Mouse (Mus musculus): ENCODE measurements at regions not wholly inside any gene's neighbourhood (a gene's known extent, or its start where the extent isn't known, plus 50 kb on each side); places are given as distances from the start of the nearest gene placed in this dataset.

GRCm38 (mm10) chr13:50982990-50983389 lies 117.7 kb upstream of the Spin1 start:
- H3K4me3 ChIP-seq (ENCODE audit: control insufficient read depth, low read depth, low read length): no peak overlapping the region
- no peaks in the 10 kb centered on the region for H3K36me3 ChIP-seq (ENCODE audit: control insufficient read depth, insufficient read depth, low read length)
- TF ChIP-seq POLR2A (IDR thresholded peaks at IDR 0.05; ENCODE audit: control insufficient read depth, low read depth, low read length): no peak
- TF ChIP-seq CTCF (IDR thresholded peaks at IDR 0.05; ENCODE audit: control insufficient read depth, insufficient read depth, insufficient replicate concordance, low read depth, low read length): no peak
- no peaks in the 10 kb centered on the region for H3K27me3 ChIP-seq (ENCODE audit: control insufficient read depth, insufficient read depth, low read length)
- no peaks in the 10 kb centered on the region for H3K4me1 ChIP-seq (ENCODE audit: control insufficient read depth, insufficient read depth, low read length)
- peak overlapping the region; percentile 49; the same call in 1 of the 2 replicates for H3K27ac ChIP-seq (ENCODE audit: control insufficient read depth, insufficient read depth, low read depth, low read length)

GRCm38 (mm10) chr13:50991726-50992432 lies 108.8 kb upstream of the Spin1 start:
- no peak overlapping the region for H3K27ac ChIP-seq (ENCODE audit: control insufficient read depth, insufficient read depth, low read depth, low read length)
- no peak for TF ChIP-seq POLR2A (IDR thresholded peaks at IDR 0.05; ENCODE audit: control insufficient read depth, low read depth, low read length)
- no peak for TF ChIP-seq CTCF (IDR thresholded peaks at IDR 0.05; ENCODE audit: control insufficient read depth, insufficient read depth, insufficient replicate concordance, low read depth, low read length)
- peaks cover 6% of the 10 kb centered on the region for H3K4me1 ChIP-seq (ENCODE audit: control insufficient read depth, insufficient read depth, low read length)
- no peaks in the 10 kb centered on the region for H3K27me3 ChIP-seq (ENCODE audit: control insufficient read depth, insufficient read depth, low read length)
- H3K4me3 ChIP-seq (ENCODE audit: control insufficient read depth, low read depth, low read length): no peak overlapping the region
- no peaks in the 10 kb centered on the region for H3K36me3 ChIP-seq (ENCODE audit: control insufficient read depth, insufficient read depth, low read length)

GRCm38 (mm10) chr13:50999738-51000137 lies 100.9 kb upstream of the Spin1 start:
- H3K27ac ChIP-seq (ENCODE audit: control insufficient read depth, insufficient read depth, low read depth, low read length): peak overlapping the region; percentile 43; the same call in 1 of the 2 replicates
- no peaks in the 10 kb centered on the region for H3K36me3 ChIP-seq (ENCODE audit: control insufficient read depth, insufficient read depth, low read length)
- H3K4me3 ChIP-seq (ENCODE audit: control insufficient read depth, low read depth, low read length): no peak overlapping the region
- H3K27me3 ChIP-seq (ENCODE audit: control insufficient read depth, insufficient read depth, low read length): no peaks in the 10 kb centered on the region
- H3K4me1 ChIP-seq (ENCODE audit: control insufficient read depth, insufficient read depth, low read length): peaks cover 3% of the 10 kb centered on the region; the same call in 1 of the 2 replicates
- TF ChIP-seq CTCF (IDR thresholded peaks at IDR 0.05; ENCODE audit: control insufficient read depth, insufficient read depth, insufficient replicate concordance, low read depth, low read length) (no peak), POLR2A (IDR thresholded peaks at IDR 0.05; ENCODE audit: control insufficient read depth, low read depth, low read length) (no peak)

- H3K4me3 ChIP-seq (ENCODE audit: control insufficient read depth, low read depth, low read length): no peak overlapping the region
- H3K4me1 ChIP-seq (ENCODE audit: control insufficient read depth, insufficient read depth, low read length): peaks cover 3% of the 10 kb centered on the region; the same call in 1 of the 2 replicates
- H3K27me3 ChIP-seq (ENCODE audit: control insufficient read depth, insufficient read depth, low read length): no peaks in the 10 kb centered on the region
- H3K27ac ChIP-seq (ENCODE audit: control insufficient read depth, insufficient read depth, low read depth, low read length): no peak overlapping the region
- H3K36me3 ChIP-seq (ENCODE audit: control insufficient read depth, insufficient read depth, low read length): no peaks in the 10 kb centered on the region
- TF ChIP-seq CTCF (IDR thresholded peaks at IDR 0.05; ENCODE audit: control insufficient read depth, insufficient read depth, insufficient replicate concordance, low read depth, low read length) (no peak), POLR2A (IDR thresholded peaks at IDR 0.05; ENCODE audit: control insufficient read depth, low read depth, low read length) (no peak)
These were observed 95.9 kb upstream of the Spin1 start for GRCm38 (mm10) chr13:51004827-51005226.

GRCm38 (mm10) chr13:51010736-51011135 lies 89.9 kb upstream of the Spin1 start:
- H3K27ac ChIP-seq (ENCODE audit: control insufficient read depth, insufficient read depth, low read depth, low read length): no peak overlapping the region

GRCm38 (mm10) chr13:51016209-51016608 lies 84.5 kb upstream of the Spin1 start:
- H3K4me3 ChIP-seq (ENCODE audit: control insufficient read depth, low read depth, low read length): no peak overlapping the region
- TF ChIP-seq POLR2A (IDR thresholded peaks at IDR 0.05; ENCODE audit: control insufficient read depth, low read depth, low read length) (no peak), CTCF (IDR thresholded peaks at IDR 0.05; ENCODE audit: control insufficient read depth, insufficient read depth, insufficient replicate concordance, low read depth, low read length) (no peak)
- no peaks in the 10 kb centered on the region for H3K36me3 ChIP-seq (ENCODE audit: control insufficient read depth, insufficient read depth, low read length)
- H3K4me1 ChIP-seq (ENCODE audit: control insufficient read depth, insufficient read depth, low read length): peaks cover 3% of the 10 kb centered on the region
- H3K27ac ChIP-seq (ENCODE audit: control insufficient read depth, insufficient read depth, low read depth, low read length): no peak overlapping the region
- no peaks in the 10 kb centered on the region for H3K27me3 ChIP-seq (ENCODE audit: control insufficient read depth, insufficient read depth, low read length)

More at GRCm38 (mm10) chr13:51010736-51011135, 89.9 kb upstream of the Spin1 start:
- Histone ChIP-seq H3K4me1 (ENCODE audit: control insufficient read depth, insufficient read depth, low read length) (no peaks in the 10 kb centered on the region), H3K4me3 (ENCODE audit: control insufficient read depth, low read depth, low read length) (no peak overlapping the region), H3K36me3 (ENCODE audit: control insufficient read depth, insufficient read depth, low read length) (no peaks in the 10 kb centered on the region), H3K27me3 (ENCODE audit: control insufficient read depth, insufficient read depth, low read length) (no peaks in the 10 kb centered on the region)
- TF ChIP-seq POLR2A (IDR thresholded peaks at IDR 0.05; ENCODE audit: control insufficient read depth, low read depth, low read length): no peak
- no peak for TF ChIP-seq CTCF (IDR thresholded peaks at IDR 0.05; ENCODE audit: control insufficient read depth, insufficient read depth, insufficient replicate concordance, low read depth, low read length)

GRCm38 (mm10) chr13:51016956-51017703 lies 83.5 kb upstream of the Spin1 start:
- H3K27me3 ChIP-seq (ENCODE audit: control insufficient read depth, insufficient read depth, low read length): no peaks in the 10 kb centered on the region
- no peaks in the 10 kb centered on the region for H3K36me3 ChIP-seq (ENCODE audit: control insufficient read depth, insufficient read depth, low read length)
- H3K4me1 ChIP-seq (ENCODE audit: control insufficient read depth, insufficient read depth, low read length): peaks cover 3% of the 10 kb centered on the region
- TF ChIP-seq CTCF (IDR thresholded peaks at IDR 0.05; ENCODE audit: control insufficient read depth, insufficient read depth, insufficient replicate concordance, low read depth, low read length): no peak
- TF ChIP-seq POLR2A (IDR thresholded peaks at IDR 0.05; ENCODE audit: control insufficient read depth, low read depth, low read length): no peak
- H3K27ac ChIP-seq (ENCODE audit: control insufficient read depth, insufficient read depth, low read depth, low read length): no peak overlapping the region
- H3K4me3 ChIP-seq (ENCODE audit: control insufficient read depth, low read depth, low read length): no peak overlapping the region
